Mouse (Mus musculus) left cerebral cortex, adult 18-20 months (tissue): ENCODE data around the gene Pbx2. TPM values are rescaled to one million over a fixed set of nuclear protein-coding genes. Genes with fewer than 3 reads are reported as not detected.

ENCODE experiments used
- DNase-seq, 2 experiments: peaks; one replicate each; pipeline ENCODE4 v3.0.0; 2021 to 2022; ENCODE audit warnings: low spot score in 2 of 2, mixed read lengths in 1 of 2
- total RNA-seq, 2 experiments: library from RNA; stranded (reverse); gene quantifications; 2 replicates each; pipeline ENCODE4 v1.2.3; 2021

Pbx2 gene
- total RNA-seq, 2 experiments from 2014 or later = 58.4 to 64.5 TPM

- DNase-seq = no peak
Measured at GRCm38 (mm10) chr17:34576577-34576976, 14.5 kb upstream of the Pbx2 start.

- no peak for DNase-seq
Measured at GRCm38 (mm10) chr17:34578070-34578469, 13.0 kb upstream of the Pbx2 start.

- DNase-seq = no peak
Measured at GRCm38 (mm10) chr17:34582528-34582927, 8.5 kb upstream of the Pbx2 start.

DNA sequence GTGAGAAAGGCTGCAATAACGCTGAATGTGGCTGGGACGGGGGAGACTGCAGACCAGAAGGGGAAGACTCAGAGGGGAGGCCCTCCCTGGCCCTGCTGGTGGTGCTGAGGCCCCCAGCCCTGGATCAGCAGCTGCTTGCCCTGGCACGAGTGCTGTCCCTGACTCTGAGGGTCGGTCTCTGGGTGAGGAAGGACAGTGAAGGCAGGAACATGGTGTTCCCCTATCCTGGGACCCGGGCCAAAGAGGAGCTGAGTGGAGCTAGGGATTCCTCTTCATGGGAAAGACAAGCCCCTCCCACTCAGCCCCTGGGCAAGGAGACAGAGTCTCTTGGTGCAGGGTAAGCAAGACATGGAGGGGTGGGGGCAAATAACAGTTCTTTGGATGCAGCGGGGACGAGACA lies 7.7 kb upstream of the Pbx2 start:
- DNase-seq = no peak

DNA sequence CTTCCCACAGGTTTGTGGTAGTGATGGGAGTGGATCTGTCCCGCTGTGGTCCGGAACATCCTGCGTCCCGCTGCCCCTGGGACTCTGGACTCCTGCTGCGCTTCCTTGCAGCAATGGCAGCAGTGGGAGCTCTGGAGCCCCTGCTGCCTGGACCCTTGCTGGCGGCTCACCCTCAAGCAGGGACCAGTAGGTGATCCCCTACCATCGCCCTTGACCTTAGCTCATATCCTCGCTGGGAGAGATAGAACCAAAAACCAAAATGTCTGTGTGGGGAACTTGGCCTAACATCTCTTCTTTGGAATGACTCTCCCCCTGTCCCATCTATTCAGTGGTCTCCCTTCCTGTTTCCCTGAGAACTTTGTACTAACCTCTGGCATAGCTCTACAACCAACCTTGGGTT lies 7.2 kb upstream of the Pbx2 start:
- no peak for DNase-seq

DNA sequence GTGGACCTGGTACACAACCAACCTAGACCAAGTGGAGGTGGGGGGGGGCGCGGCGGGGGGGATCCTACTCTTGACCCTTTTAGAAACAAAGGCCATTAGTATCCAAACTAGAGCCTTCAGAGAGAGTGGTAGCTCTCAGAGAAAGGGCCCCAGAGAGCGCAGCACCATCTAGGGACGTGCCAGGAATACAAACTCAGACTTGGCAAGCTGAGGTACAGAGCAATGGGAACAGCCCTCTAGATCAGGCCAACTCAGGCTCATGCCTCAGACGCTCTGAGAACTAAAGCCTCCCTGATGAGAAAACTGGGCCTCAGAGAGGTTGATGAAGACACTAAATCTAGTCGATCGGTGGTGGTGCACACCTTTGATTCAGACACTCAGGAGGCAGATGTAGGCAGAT lies 5.9 kb upstream of the Pbx2 start:
- DNase-seq = no peak

DNA sequence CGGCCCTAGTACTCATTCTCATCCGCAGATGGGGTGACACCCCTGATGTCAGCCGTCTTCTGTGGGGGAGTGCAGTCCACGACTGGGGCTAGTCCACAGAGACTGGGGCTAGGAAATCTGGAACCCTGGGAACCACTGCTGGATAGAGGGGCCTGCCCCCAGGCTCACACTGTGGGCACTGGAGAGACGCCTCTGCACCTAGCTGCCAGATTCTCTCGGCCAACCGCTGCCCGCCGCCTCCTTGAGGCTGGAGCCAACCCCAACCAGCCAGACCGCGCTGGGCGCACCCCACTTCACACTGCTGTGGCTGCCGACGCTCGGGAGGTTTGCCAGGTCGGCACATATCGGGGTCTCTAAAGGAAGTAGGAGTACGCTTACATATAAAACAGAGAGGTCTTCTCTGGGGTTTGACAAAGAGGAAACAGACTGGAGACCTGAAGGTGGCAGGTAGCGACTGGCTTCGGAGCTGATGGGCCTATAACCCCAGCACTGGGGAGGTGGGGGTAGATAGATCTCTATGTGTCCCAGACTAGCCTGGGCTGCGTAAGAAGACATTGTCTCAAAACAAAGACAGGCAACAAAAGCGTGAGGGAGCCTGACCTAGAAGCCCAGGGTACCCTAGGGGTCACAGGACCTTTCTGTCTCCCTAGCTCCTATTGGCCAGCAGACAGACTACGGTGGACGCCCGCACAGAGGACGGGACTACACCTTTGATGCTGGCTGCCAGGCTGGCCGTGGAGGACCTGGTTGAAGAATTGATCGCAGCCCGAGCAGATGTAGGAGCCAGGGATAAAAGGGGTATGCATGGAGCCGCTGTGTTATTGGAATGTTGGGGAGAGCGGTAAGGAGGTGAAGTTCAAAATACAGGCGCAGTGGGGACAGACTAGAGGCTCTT lies 4.9 kb upstream of the Pbx2 start:
- DNase-seq = peak in 1 of 2 experiments; percentile 34

DNA sequence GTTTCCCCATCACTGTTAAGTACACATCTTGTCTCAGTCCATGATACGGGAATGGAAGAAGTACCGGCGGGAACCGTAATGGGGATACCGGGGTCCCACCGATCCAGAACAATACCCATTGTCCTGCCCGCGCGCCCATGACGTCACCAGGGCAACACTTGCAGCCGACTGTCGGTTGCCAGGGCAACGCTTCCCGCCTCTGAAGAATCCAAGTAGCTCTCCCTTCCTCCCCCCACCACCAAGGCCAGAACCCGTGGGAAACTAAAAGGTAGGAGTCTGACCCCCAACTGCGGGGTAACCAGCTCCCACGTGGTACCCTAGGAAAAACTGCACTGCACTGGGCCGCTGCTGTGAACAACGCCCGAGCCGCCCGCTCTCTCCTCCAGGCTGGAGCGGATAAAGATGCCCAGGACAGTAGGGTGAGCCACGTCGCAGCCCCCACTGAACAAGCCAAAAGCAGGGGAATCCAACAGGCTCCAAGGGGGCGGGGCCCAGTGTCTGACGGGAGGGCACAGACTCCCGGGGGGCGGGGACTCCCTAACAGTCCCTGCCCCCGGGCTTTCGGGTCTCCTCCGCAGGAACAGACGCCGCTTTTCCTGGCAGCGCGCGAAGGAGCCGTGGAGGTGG lies 4.2 kb upstream of the Pbx2 start:
- peak; percentile 88 to 89 for DNase-seq

- DNase-seq = peak; percentile 95 to 99
Measured at GRCm38 (mm10) chr17:34587423-34587811, 3.6 kb upstream of the Pbx2 start.

GRCm38 (mm10) chr17:34587814-34588213 lies 3.3 kb upstream of the Pbx2 start:
- DNase-seq = no peak

GRCm38 (mm10) chr17:34588767-34589166 lies 2.3 kb upstream of the Pbx2 start:
- no peak for DNase-seq

- DNase-seq = no peak
Measured at GRCm38 (mm10) chr17:34589206-34589605, 1.9 kb upstream of the Pbx2 start.

DNA sequence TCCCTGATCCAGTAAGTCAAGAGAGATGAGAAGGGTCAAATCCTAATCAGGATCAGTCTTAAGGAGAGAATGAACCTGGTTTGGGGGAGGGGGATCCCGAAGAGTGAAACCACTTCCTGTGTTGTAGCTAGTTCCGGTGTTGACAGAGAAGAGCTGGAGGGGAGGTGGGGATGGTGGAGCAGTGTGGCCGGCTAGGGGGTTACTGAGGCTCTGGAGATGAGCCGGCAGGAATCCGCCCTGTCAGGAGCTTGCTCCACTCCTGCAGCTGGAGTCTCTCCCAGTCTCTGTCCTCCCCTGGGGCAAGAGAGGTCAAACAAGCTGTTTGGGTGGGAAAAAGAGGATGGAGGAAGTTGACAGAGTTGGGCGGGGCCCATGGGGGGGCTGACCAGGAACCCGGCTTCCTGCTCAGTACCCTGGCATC lies 1.4 kb upstream of the Pbx2 start, which contains the start of gene Gpsm3:
Gene Gpsm3, plus strand, starts transcription at position 126 of the 421 bp plus-strand sequence.
- no peak for DNase-seq

DNA sequence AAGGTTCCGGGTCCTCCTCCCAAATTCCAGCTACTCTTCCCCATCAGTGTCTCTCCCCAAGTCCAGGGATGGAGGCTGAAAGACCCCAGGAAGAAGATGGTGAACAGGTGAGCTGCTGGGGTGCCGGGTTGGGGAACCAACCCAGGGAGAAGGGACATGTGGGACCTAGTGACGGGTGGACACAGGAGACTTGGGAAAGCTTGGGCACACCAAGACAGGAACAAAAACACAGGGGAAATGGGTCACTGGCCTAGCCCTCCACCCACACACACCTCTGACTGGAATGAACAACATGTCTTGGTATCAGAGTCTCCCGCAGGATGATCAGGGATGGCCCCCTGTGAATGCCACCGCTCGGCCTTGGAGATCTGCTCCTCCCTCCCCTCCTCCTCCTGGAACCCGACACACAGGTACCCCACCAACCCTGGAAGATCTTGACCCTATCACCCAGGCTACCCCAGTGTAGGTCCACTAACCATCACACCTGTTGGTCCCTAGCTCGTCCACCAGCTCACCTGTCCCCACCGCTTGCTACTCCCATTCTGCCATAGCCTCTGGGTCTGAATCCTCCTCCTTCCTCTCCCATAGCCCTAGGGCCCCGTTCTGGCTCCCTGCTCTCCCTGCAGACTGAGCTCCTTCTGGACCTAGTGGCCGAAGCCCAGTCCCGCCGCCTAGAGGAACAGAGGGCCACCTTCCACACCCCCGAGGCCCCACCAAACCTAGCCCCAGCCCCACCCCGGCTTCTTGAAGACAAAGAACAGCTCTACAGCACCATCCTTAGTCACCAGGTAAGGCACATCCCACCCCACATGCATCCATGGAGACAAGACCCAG lies 695 bp upstream of the Pbx2 start:
- DNase-seq = no peak

- DNase-seq = peak; percentile 79 to 86
Measured at GRCm38 (mm10) chr17:34591994-34592375, 919 bp downstream of the Pbx2 start.

DNA sequence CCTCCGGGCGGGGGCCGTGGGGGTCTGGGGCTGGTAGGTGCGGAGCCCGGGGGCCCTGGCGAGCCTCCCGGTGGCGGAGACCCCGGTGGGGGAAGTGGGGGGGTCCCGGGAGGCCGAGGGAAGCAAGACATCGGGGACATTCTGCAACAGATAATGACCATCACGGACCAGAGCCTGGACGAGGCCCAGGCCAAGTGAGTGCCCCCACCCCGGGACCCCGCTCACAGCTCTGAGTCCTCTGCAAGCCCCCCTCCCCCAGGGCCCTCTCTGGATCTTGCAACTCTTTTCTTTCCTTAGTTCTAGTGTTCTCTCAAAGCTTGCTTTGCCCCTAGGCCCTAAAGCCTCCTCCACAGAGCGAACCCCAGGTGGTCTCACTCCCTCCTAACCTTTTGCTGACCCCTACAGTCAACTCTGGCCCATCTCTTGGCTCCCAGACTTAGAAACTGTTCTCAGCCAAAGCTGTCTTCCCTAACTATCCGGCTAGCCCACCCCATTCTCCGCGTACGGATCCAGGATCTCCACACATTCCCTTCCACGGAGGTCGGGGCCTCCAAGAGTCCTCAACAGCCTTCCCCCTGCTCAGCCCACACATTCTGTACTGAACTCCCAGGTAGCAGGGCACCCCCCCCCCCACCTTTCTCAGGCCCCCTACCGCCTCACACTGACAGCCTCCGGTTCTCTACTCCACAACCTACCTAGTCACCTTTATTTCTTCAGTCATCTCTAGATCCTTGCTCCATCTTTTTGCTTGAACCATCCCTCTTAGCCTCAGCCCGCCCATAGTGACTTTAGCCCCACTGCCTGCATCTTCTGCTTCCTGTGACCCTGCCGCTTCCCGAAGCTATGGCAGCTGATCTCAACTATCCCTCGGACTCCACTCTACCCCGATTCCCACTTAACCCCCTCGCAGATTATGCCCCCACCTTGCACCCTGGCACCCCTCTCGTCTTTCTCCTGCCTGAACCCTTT lies 1.8 kb downstream of the Pbx2 start:
- DNase-seq = peak in 1 of 2 experiments; percentile 28

- no peak for DNase-seq
Measured at GRCm38 (mm10) chr17:34593752-34594525, 2.9 kb downstream of the Pbx2 start.

DNA sequence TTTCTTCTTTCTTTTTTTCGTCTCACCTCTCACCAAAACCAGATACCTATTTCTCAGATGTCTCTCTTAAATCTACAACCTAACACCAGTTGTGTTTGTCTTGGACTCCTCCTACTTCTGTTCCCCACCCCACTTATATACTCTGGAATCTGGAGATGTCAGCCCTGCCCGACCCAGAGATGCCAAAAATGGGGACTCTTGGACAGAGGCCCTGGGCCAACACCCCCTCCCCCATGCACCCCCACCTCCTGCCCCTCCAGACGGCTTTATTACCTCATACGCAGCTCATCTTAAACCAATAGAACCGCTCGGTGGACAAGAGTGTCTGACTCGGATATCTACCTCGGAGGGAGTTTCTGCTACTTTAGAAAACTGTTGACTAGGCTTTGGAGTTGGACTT lies 5.0 kb downstream of the Pbx2 start:
- no peak for DNase-seq

GRCm38 (mm10) chr17:34597566-34598095 lies 6.6 kb downstream of the Pbx2 start, which contains the start of gene Ager:
Gene Ager (plus strand): TSS chr17:34597862.
- DNase-seq = no peak
